Mouse (Mus musculus): ENCODE data around the gene Card11. TPM values are rescaled to one million over a fixed set of nuclear protein-coding genes. Genes with fewer than 3 reads are reported as not detected.

Card11 gene
- polyA plus RNA-seq, 1 experiment = 0.33 TPM

GRCm38 (mm10) chr5:140959160-140959559 lies 41.2 kb downstream of the Card11 start:
- no peak overlapping the region for H3K27ac ChIP-seq (ENCODE audit: insufficient read depth, low read length)
- TF ChIP-seq CTCF (IDR thresholded peaks at IDR 0.05; ENCODE audit: extremely low read depth, insufficient read depth, low read length) = no peak
- no peak for TF ChIP-seq POLR2A (IDR thresholded peaks at IDR 0.05; ENCODE audit: extremely low read depth, insufficient read depth, low read length)
- H3K4me1 ChIP-seq (ENCODE audit: control insufficient read depth, insufficient read depth, low read length) = no peaks in the 10 kb centered on the region
- no peak overlapping the region for H3K4me3 ChIP-seq (ENCODE audit: insufficient read depth, low read length)

DNA sequence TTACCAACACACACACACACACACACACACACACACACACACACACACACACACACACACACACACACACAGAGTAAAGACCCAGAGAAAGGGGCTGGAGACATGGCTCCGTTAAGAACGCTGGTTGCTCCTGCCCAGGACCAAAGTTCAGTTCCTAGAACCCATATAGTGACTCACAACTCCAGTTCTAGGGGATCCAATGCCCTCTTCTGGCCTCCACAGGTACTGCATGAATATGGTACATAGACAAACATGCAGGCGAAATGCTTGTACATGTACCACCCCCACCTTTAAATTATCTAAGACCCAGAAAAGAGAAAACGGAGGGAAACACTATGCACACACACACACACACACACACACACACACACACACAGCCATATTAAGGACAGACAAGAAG lies 43.3 kb downstream of the Card11 start:
- Histone ChIP-seq H3K27ac (ENCODE audit: insufficient read depth, low read length) (no peak overlapping the region), H3K4me1 (ENCODE audit: control insufficient read depth, insufficient read depth, low read length) (no peaks in the 10 kb centered on the region), H3K4me3 (ENCODE audit: insufficient read depth, low read length) (no peak overlapping the region)
- TF ChIP-seq POLR2A (IDR thresholded peaks at IDR 0.05; ENCODE audit: extremely low read depth, insufficient read depth, low read length) (no peak), CTCF (IDR thresholded peaks at IDR 0.05; ENCODE audit: extremely low read depth, insufficient read depth, low read length) (no peak)

- H3K4me3 ChIP-seq (ENCODE audit: insufficient read depth, low read length) = no peak overlapping the region
- TF ChIP-seq POLR2A (IDR thresholded peaks at IDR 0.05; ENCODE audit: extremely low read depth, insufficient read depth, low read length) = no peak
- TF ChIP-seq CTCF (IDR thresholded peaks at IDR 0.05; ENCODE audit: extremely low read depth, insufficient read depth, low read length) = no peak
- H3K27ac ChIP-seq (ENCODE audit: insufficient read depth, low read length) = no peak overlapping the region
- H3K4me1 ChIP-seq (ENCODE audit: control insufficient read depth, insufficient read depth, low read length) = no peaks in the 10 kb centered on the region
These were observed 44.7 kb downstream of the Card11 start for GRCm38 (mm10) chr5:140955666-140956065.

- TF ChIP-seq POLR2A (IDR thresholded peaks at IDR 0.05; ENCODE audit: extremely low read depth, insufficient read depth, low read length) (no peak), CTCF (IDR thresholded peaks at IDR 0.05; ENCODE audit: extremely low read depth, insufficient read depth, low read length) (no peak)
- H3K27ac ChIP-seq (ENCODE audit: insufficient read depth, low read length) = no peak overlapping the region
- H3K4me3 ChIP-seq (ENCODE audit: insufficient read depth, low read length) = no peak overlapping the region
- peaks cover 3% of the 10 kb centered on the region; the same call in 1 of the 2 replicates for H3K4me1 ChIP-seq (ENCODE audit: control insufficient read depth, insufficient read depth, low read length)
These were observed 48.6 kb downstream of the Card11 start for GRCm38 (mm10) chr5:140951801-140952200.

GRCm38 (mm10) chr5:140948009-140948408 lies 52.4 kb downstream of the Card11 start:
- no peak overlapping the region for H3K27ac ChIP-seq (ENCODE audit: insufficient read depth, low read length)
- no peak overlapping the region for H3K4me3 ChIP-seq (ENCODE audit: insufficient read depth, low read length)
- H3K4me1 ChIP-seq (ENCODE audit: control insufficient read depth, insufficient read depth, low read length) = peaks cover 3% of the 10 kb centered on the region; the same call in 1 of the 2 replicates
- TF ChIP-seq CTCF (IDR thresholded peaks at IDR 0.05; ENCODE audit: extremely low read depth, insufficient read depth, low read length) (no peak), POLR2A (IDR thresholded peaks at IDR 0.05; ENCODE audit: extremely low read depth, insufficient read depth, low read length) (no peak)

- H3K27ac ChIP-seq (ENCODE audit: insufficient read depth, low read length) = no peak overlapping the region
- TF ChIP-seq POLR2A (IDR thresholded peaks at IDR 0.05; ENCODE audit: extremely low read depth, insufficient read depth, low read length) = no peak
- no peak for TF ChIP-seq CTCF (IDR thresholded peaks at IDR 0.05; ENCODE audit: extremely low read depth, insufficient read depth, low read length)
- no peak overlapping the region for H3K4me3 ChIP-seq (ENCODE audit: insufficient read depth, low read length)
- H3K4me1 ChIP-seq (ENCODE audit: control insufficient read depth, insufficient read depth, low read length) = peaks cover 3% of the 10 kb centered on the region; the same call in 1 of the 2 replicates
These were observed 54.3 kb downstream of the Card11 start for GRCm38 (mm10) chr5:140946034-140946433.

DNA sequence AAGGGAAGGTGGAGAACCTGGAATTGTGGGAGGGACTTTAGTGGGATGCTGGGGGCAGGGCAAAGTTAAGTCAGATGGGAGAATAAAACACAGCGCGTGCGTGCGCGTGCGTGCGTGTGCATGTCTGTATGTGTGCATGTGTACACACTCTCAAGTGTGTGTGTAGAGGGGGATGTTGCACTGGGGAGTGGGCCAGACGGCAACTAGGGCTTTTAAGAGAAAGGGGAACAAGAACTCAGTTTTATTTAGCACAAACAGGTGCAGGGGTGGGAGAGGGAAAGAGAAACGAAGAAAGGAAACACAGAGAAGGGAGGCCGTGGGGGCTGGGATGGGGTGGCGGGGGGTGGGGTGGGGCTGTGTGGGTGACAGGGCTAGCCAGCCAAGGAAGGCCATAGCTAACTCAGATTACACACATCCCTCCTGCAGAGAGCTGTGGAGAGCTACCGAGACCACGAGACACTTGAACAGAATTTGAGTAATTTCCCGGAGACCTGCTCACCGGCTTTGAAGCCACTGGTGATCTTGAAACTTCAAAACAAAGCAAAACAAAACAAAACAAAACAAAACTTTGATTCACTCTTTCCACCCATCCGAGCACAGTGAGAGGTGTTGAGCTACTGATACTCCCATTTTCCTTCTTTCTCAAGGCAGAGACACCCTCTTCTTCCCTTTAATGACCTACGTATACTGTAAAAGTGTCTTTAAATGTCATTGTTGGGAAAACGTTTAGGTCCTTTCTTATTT lies 55.8 kb downstream of the Card11 start:
- Histone ChIP-seq H3K27ac (ENCODE audit: insufficient read depth, low read length) (no peak overlapping the region), H3K4me3 (ENCODE audit: insufficient read depth, low read length) (no peak overlapping the region), H3K4me1 (ENCODE audit: control insufficient read depth, insufficient read depth, low read length) (peaks cover 10% of the 10 kb centered on the region)
- no peak for TF ChIP-seq CTCF (IDR thresholded peaks at IDR 0.05; ENCODE audit: extremely low read depth, insufficient read depth, low read length)
- no peak for TF ChIP-seq POLR2A (IDR thresholded peaks at IDR 0.05; ENCODE audit: extremely low read depth, insufficient read depth, low read length)

DNA sequence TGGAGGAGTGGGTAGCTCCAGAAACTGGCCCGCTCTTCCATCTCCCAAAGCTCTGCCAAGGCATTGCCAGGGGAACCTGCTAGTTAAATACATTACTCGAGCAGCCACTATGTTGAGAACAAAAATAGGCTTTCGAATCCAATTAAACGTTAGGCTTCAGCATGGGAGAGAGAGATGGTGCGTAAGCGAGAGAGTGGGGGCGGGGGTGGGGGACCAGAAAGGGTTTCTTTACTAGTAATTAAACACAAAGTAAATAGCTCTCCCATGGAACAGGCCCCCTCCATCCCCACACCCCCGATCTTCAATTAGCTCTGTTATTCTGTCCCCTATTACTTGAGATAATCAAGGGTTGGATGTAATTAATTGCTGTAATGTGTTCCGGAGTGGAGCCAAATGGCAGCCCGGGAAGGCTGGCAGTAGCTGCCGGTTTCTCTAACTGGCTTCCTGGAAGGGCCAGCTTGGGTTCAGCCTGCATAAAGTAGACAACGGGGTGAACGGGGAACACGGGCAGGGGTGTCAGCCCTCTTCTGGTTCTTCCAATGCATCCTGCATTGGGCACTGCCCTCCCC lies 59.4 kb downstream of the Card11 start:
- no peak for TF ChIP-seq CTCF (IDR thresholded peaks at IDR 0.05; ENCODE audit: extremely low read depth, insufficient read depth, low read length)
- TF ChIP-seq POLR2A (IDR thresholded peaks at IDR 0.05; ENCODE audit: extremely low read depth, insufficient read depth, low read length) = no peak
- no peak overlapping the region for H3K4me3 ChIP-seq (ENCODE audit: insufficient read depth, low read length)
- H3K27ac ChIP-seq (ENCODE audit: insufficient read depth, low read length) = no peak overlapping the region
- peaks cover 7% of the 10 kb centered on the region for H3K4me1 ChIP-seq (ENCODE audit: control insufficient read depth, insufficient read depth, low read length)

GRCm38 (mm10) chr5:140940257-140940922 lies 60.0 kb downstream of the Card11 start:
- Histone ChIP-seq H3K4me3 (ENCODE audit: insufficient read depth, low read length) (no peak overlapping the region), H3K27ac (ENCODE audit: insufficient read depth, low read length) (peak overlapping the region; percentile 42; the same call in 1 of the 2 replicates), H3K4me1 (ENCODE audit: control insufficient read depth, insufficient read depth, low read length) (peaks cover 7% of the 10 kb centered on the region)
- TF ChIP-seq POLR2A (IDR thresholded peaks at IDR 0.05; ENCODE audit: extremely low read depth, insufficient read depth, low read length) (no peak), CTCF (IDR thresholded peaks at IDR 0.05; ENCODE audit: extremely low read depth, insufficient read depth, low read length) (no peak)
